Mouse (Mus musculus) right cerebral cortex, adult 18-20 months (tissue): Measurements from ENCODE around the gene Eif2b3.

ENCODE experiments used
- DNase-seq: peaks from one replicate; pipeline ENCODE4 v3.0.0; 2022; ENCODE audit warnings: mixed read lengths

Eif2b3 gene

GRCm38 (mm10) chr4:117124518-117125347, 105.5 kb downstream of the Eif2b3 start:
- DNase-seq = no peak

- DNase-seq = peak; percentile 82
Observed at GRCm38 (mm10) chr4:117125348-117125909, 106.2 kb downstream of the Eif2b3 start, which contains the start of gene Btbd19. Gene Btbd19, minus strand, starts transcription at chr4:117125725.

GRCm38 (mm10) chr4:117125910-117126674, 106.9 kb downstream of the Eif2b3 start:
- peak; percentile 39 for DNase-seq

GRCm38 (mm10) chr4:117126675-117127290, 107.6 kb downstream of the Eif2b3 start, which contains the start of gene Tctex1d4:
Gene Tctex1d4, plus strand, starts transcription at chr4:117126794.
- no peak for DNase-seq

GRCm38 (mm10) chr4:117127991-117128686, 108.9 kb downstream of the Eif2b3 start:
- DNase-seq = no peak

- no peak for DNase-seq
Observed at GRCm38 (mm10) chr4:117130790-117131189, 111.6 kb downstream of the Eif2b3 start.

- DNase-seq = no peak
Observed at GRCm38 (mm10) chr4:117131198-117131597, 112.0 kb downstream of the Eif2b3 start.

- DNase-seq = no peak
Observed at GRCm38 (mm10) chr4:117131890-117132793, 112.9 kb downstream of the Eif2b3 start.

GRCm38 (mm10) chr4:117132794-117133143, 113.6 kb downstream of the Eif2b3 start:
- DNase-seq = no peak

- no peak for DNase-seq
Observed at GRCm38 (mm10) chr4:117133366-117133796, 114.2 kb downstream of the Eif2b3 start.

GRCm38 (mm10) chr4:117133817-117134600, 114.8 kb downstream of the Eif2b3 start, which contains the start of gene Plk3:
Gene Plk3, minus strand, starts transcription at chr4:117133963.
- DNase-seq = peak; percentile 97

GRCm38 (mm10) chr4:117134601-117134995, 115.4 kb downstream of the Eif2b3 start:
- DNase-seq = no peak

GRCm38 (mm10) chr4:117136034-117136433, 116.8 kb downstream of the Eif2b3 start:
- DNase-seq = no peak
